Mouse (Mus musculus): ENCODE results near the gene Pagr1b. TPM values are rescaled to one million over a fixed set of nuclear protein-coding genes. Genes with fewer than 3 reads are reported as not detected.

The Pagr1b gene
- total and polyA plus RNA-seq, 3 experiments, result 0.39 to 4.5 TPM; not detected in 1

- Histone ChIP-seq H3K4me3 (ENCODE audit: control insufficient read depth in 1 of 2, insufficient read depth in 1 of 2, low read depth in 2 of 2, low read length in 2 of 2) (peak within 1 kb of the TSS; percentile 75 to 95), H3K9ac (ENCODE audit: control insufficient read depth, low read depth, low read length, poor library complexity, severe bottlenecking) (peak within 1 kb of the TSS; percentile 81), H3K4me1 (ENCODE audit: control insufficient read depth in 1 of 2, insufficient read depth in 2 of 2, low read length in 2 of 2) (peaks cover 0 to 13% of the 10 kb centered on the region in 2 experiments; a peak in 2 of 4 replicates), H3K36me3 (ENCODE audit: control insufficient read depth in 1 of 2, insufficient read depth in 2 of 2, low read length in 2 of 2) (peaks cover 0 to 8% of the 10 kb centered on the region in 2 experiments; a peak in 2 of 4 replicates), H3K9me3 (replicated peaks; ENCODE audit: insufficient read depth, low read length) (no peaks in the 10 kb centered on the region), H3K27ac (ENCODE audit: control insufficient read depth, low read depth, low read length) (peak within 1 kb of the TSS; percentile 93), H3K27me3 (ENCODE audit: control insufficient read depth in 1 of 2, insufficient read depth in 2 of 2, low read length in 2 of 2) (no peaks in the 10 kb centered on the region), H3K79me2 (ENCODE audit: control insufficient read depth, insufficient read depth, low read length, poor library complexity) (peaks cover 12% of the 10 kb centered on the region)
- peak; percentile 99 for DNase-seq (ENCODE audit: low read depth, low spot score)
- TF ChIP-seq GABPA (IDR thresholded peaks at IDR 0.05; ENCODE audit: low read depth, low read length) (no peak; the same call in 1 of the 2 replicates), HCFC1 (IDR thresholded peaks at IDR 0.05; ENCODE audit: low read depth, low read length) (peak; percentile 91), ZKSCAN1 (IDR thresholded peaks at IDR 0.05; ENCODE audit: low read depth, low read length) (no peak), SMC3 (IDR thresholded peaks at IDR 0.05; ENCODE audit: low read depth, low read length) (no peak; the same call in 1 of the 2 replicates), TBP (IDR thresholded peaks at IDR 0.05; ENCODE audit: low read depth, low read length) (peak; percentile 75), NELFE (IDR thresholded peaks at IDR 0.05; ENCODE audit: low read depth, low read length) (peak; percentile 49), ZMIZ1 (IDR thresholded peaks at IDR 0.05; ENCODE audit: low read depth, low read length) (no peak; the same call in 1 of the 2 replicates), TAL1 (IDR thresholded peaks at IDR 0.05; ENCODE audit: low read length) (no peak), UBTF (IDR thresholded peaks at IDR 0.05; ENCODE audit: borderline replicate concordance, insufficient read depth, low read depth, low read length) (no peak), TCF12 (IDR thresholded peaks at IDR 0.05; ENCODE audit: low read depth, low read length) (peak; percentile 25; the same call in 1 of the 2 replicates), MXI1 (IDR thresholded peaks at IDR 0.05; ENCODE audit: low read depth, low read length) (peak; percentile 83), MAX (IDR thresholded peaks at IDR 0.05; ENCODE audit: low read length) (peak; percentile 67; the same call in 1 of the 2 replicates), CHD1 (IDR thresholded peaks at IDR 0.05; ENCODE audit: low read depth, low read length) (peak; percentile 100), SIN3A (IDR thresholded peaks at IDR 0.05; ENCODE audit: low read length) (peak; percentile 95), JUND (IDR thresholded peaks at IDR 0.05; ENCODE audit: low read depth, low read length) (no peak), POLR2AphosphoS2 (IDR thresholded peaks at IDR 0.05; ENCODE audit: low read length) (no peak), EP300 (IDR thresholded peaks at IDR 0.05; ENCODE audit: low read depth in 1 of 2, low read length in 2 of 2) (peak in 1 of 2 experiments; percentile 21; a peak in 1 of 4 replicates), USF1 (IDR thresholded peaks at IDR 0.05; ENCODE audit: low read depth, low read length) (no peak), E2F4 (IDR thresholded peaks at IDR 0.05; ENCODE audit: borderline replicate concordance, low read depth, low read length) (no peak), POLR2A (IDR thresholded peaks at IDR 0.05; ENCODE audit: control insufficient read depth in 1 of 2, insufficient read depth in 1 of 2, low read depth in 1 of 2, low read length in 2 of 2, poor library complexity in 1 of 2) (peak; percentile 59 to 67; a peak in 3 of 4 replicates), ZNF384 (IDR thresholded peaks at IDR 0.05; ENCODE audit: low read depth, low read length) (no peak), CTCF (IDR thresholded peaks at IDR 0.05 in 2 of 3, conservative IDR thresholded peaks at IDR 0.05 in 1 of 3; ENCODE audit: control insufficient read depth in 1 of 3, insufficient read depth in 1 of 3, low read depth in 2 of 3, low read length in 3 of 3, poor library complexity in 1 of 3, severe bottlenecking in 1 of 3) (peak; percentile 91 to 96 (median 95)), MYB (IDR thresholded peaks at IDR 0.05; ENCODE audit: low read depth, low read length) (no peak), MAZ (IDR thresholded peaks at IDR 0.05; ENCODE audit: low read depth, low read length) (peak; percentile 32; the same call in 1 of the 2 replicates), GATA1 (IDR thresholded peaks at IDR 0.05; ENCODE audit: low read depth, low read length) (no peak), NRF1 (IDR thresholded peaks at IDR 0.05; ENCODE audit: insufficient read depth, low read depth, low read length, poor library complexity, severe bottlenecking) (peak; percentile 50; the same call in 1 of the 2 replicates), USF2 (IDR thresholded peaks at IDR 0.05; ENCODE audit: borderline replicate concordance in 1 of 2, insufficient read depth in 1 of 2, low read depth in 1 of 2, low read length in 2 of 2) (no peak), KAT2A (conservative IDR thresholded peaks at IDR 0.05; ENCODE audit: low read depth, low read length) (no peak; the same call in 1 of the 2 replicates), MYC (IDR thresholded peaks at IDR 0.05; ENCODE audit: low read depth, low read length) (peak; percentile 86), RCOR1 (IDR thresholded peaks at IDR 0.05; ENCODE audit: low read depth, low read length) (no peak), ETS1 (IDR thresholded peaks at IDR 0.05; ENCODE audit: low read depth, low read length) (no peak), CHD2 (IDR thresholded peaks at IDR 0.05; ENCODE audit: low read length) (no peak), BHLHE40 (IDR thresholded peaks at IDR 0.05; ENCODE audit: borderline replicate concordance, low read depth, low read length) (no peak), ZC3H11A (IDR thresholded peaks at IDR 0.05; ENCODE audit: low read depth, low read length) (no peak), ELF1 (IDR thresholded peaks at IDR 0.05; ENCODE audit: low read depth, low read length) (peak; percentile 76)
These were observed 40.1 kb downstream of the Pagr1b start, which contains the start of gene Cdiptos for GRCm38 (mm10) chr7:126975950-126976866. Gene Cdiptos (minus strand): TSS chr7:126976098.
